Mouse (Mus musculus): ENCODE measurements around the gene Map4k5.

DNA sequence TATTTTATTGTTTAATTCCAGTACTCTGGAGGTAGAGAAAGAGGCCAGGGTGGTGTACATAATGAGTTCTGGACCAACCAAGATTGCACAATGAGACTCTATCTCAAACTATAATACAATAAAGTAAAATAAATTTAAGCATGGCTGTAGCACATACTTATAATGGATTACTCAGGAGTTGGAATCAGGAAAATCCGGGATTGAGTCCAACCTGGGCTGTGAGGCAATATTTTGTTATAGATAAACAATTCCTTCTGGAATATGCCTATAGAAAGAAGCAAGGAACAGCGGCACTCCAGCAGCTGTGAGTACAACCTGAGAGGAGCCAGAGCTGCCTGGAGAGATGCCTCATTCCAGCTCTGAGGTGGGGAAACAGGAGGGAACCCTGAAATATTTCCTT lies 12.0 kb upstream of the Map4k5 start:
- TF ChIP-seq CTCF (IDR thresholded peaks at IDR 0.05; ENCODE audit: extremely low read depth, insufficient read depth, insufficient read length, insufficient replicate concordance), result no peak
- TF ChIP-seq POLR2A (IDR thresholded peaks at IDR 0.05; ENCODE audit: low read depth, low read length), result no peak

All from spleen, adult 2 months (tissue).